Mouse (Mus musculus): ENCODE measurements around the gene Snapc1. TPM values are rescaled to one million over a fixed set of nuclear protein-coding genes. Genes with fewer than 3 reads are reported as not detected.
A peak's percentile ranks its signal among the peaks of the same experiment; 100 is the strongest.

The Snapc1 gene
- polyA plus RNA-seq, 1 experiment from 2014 or later = 23.9 TPM

- H3K27me3 ChIP-seq = peaks cover 48% of the 10 kb centered on the region
- WGBS = 1% methylated on average over 65 of the region's 67 CpGs
- H3K4me2 ChIP-seq (replicated peaks) = peak within 1 kb of the TSS; percentile 92
- no peaks in the 10 kb centered on the region for H3K9me3 ChIP-seq
- ATAC-seq (ENCODE audit: low FRiP score, low read depth) = peak; percentile 64; the same call in 1 of the 2 replicates
- H3K27ac ChIP-seq = no peak within 1 kb of the TSS
- H3K36me3 ChIP-seq = no peaks in the 10 kb centered on the region
- peaks cover 5% of the 10 kb centered on the region; the same call in 1 of the 2 replicates for H3K4me1 ChIP-seq
- H3K9ac ChIP-seq = peak within 1 kb of the TSS; percentile 76
- peak within 1 kb of the TSS; percentile 66 for H3K4me3 ChIP-seq
Observed at GRCm38 (mm10) chr12:73997297-73998127, 33.2 kb downstream of the Snapc1 start, which contains the start of gene Syt16. Gene Syt16 (plus strand): TSS chr12:73997661.

GRCm38 (mm10) chr12:73998128-73998456 is 33.8 kb downstream of the Snapc1 start:
- 32% methylated on average over 5 of the region's 5 CpGs for WGBS
- Histone ChIP-seq H3K36me3 (no peaks in the 10 kb centered on the region), H3K27ac (no peak overlapping the region), H3K9ac (peak overlapping the region; percentile 76), H3K4me3 (peak overlapping the region; percentile 66), H3K4me2 (replicated peaks) (peak overlapping the region; percentile 92), H3K27me3 (peaks cover 48% of the 10 kb centered on the region), H3K9me3 (no peaks in the 10 kb centered on the region), H3K4me1 (peaks cover 5% of the 10 kb centered on the region; the same call in 1 of the 2 replicates)
- 0 out of 2 replicates have a peak, but pooled peaks have one; percentile 15 for ATAC-seq (ENCODE audit: low FRiP score, low read depth)

- Histone ChIP-seq H3K4me2 (replicated peaks) (no peak overlapping the region), H3K4me3 (no peak overlapping the region), H3K36me3 (no peaks in the 10 kb centered on the region), H3K27ac (no peak overlapping the region), H3K4me1 (peaks cover 5% of the 10 kb centered on the region; the same call in 1 of the 2 replicates), H3K9me3 (no peaks in the 10 kb centered on the region), H3K27me3 (peaks cover 30% of the 10 kb centered on the region), H3K9ac (no peak overlapping the region)
- 69% methylated on average over 9 of the region's 9 CpGs for WGBS
- no peak for ATAC-seq (ENCODE audit: low FRiP score, low read depth)
Observed at GRCm38 (mm10) chr12:74002449-74002848, 38.2 kb downstream of the Snapc1 start.

GRCm38 (mm10) chr12:74009448-74009911 is 45.2 kb downstream of the Snapc1 start:
- no peak for ATAC-seq (ENCODE audit: low FRiP score, low read depth)
- H3K9ac ChIP-seq = no peak overlapping the region
- no peak overlapping the region for H3K27ac ChIP-seq
- 25% methylated on average over 8 of the region's 8 CpGs for WGBS
- no peak overlapping the region for H3K4me2 ChIP-seq (replicated peaks)
- H3K27me3 ChIP-seq = 0 out of 2 replicates have a peak, but pooled peaks cover 2% of the 10 kb centered on the region
- H3K36me3 ChIP-seq = no peaks in the 10 kb centered on the region
- H3K4me3 ChIP-seq = no peak overlapping the region
- no peaks in the 10 kb centered on the region for H3K9me3 ChIP-seq
- H3K4me1 ChIP-seq = peaks cover 5% of the 10 kb centered on the region

- H3K9me3 ChIP-seq = no peaks in the 10 kb centered on the region
- H3K4me1 ChIP-seq = peaks cover 5% of the 10 kb centered on the region
- H3K27me3 ChIP-seq = 0 out of 2 replicates have a peak, but pooled peaks cover 2% of the 10 kb centered on the region
- ATAC-seq (ENCODE audit: low FRiP score, low read depth) = peak; percentile 78; the same call in 1 of the 2 replicates
- WGBS = 1% methylated on average over 6 of the region's 6 CpGs
- peak overlapping the region; percentile 53 for H3K4me2 ChIP-seq (replicated peaks)
- H3K36me3 ChIP-seq = no peaks in the 10 kb centered on the region
- 0 out of 2 replicates have a peak overlapping the region, but pooled peaks have one; percentile 8 for H3K9ac ChIP-seq
- no peak overlapping the region for H3K4me3 ChIP-seq
- no peak overlapping the region for H3K27ac ChIP-seq
Observed at GRCm38 (mm10) chr12:74013739-74014138, 49.5 kb downstream of the Snapc1 start.

GRCm38 (mm10) chr12:74014739-74015270 is 50.5 kb downstream of the Snapc1 start:
- Histone ChIP-seq H3K4me1 (peaks cover 5% of the 10 kb centered on the region), H3K27me3 (0 out of 2 replicates have a peak, but pooled peaks cover 2% of the 10 kb centered on the region), H3K27ac (no peak overlapping the region), H3K4me2 (replicated peaks) (no peak overlapping the region), H3K36me3 (no peaks in the 10 kb centered on the region), H3K9ac (no peak overlapping the region), H3K4me3 (no peak overlapping the region), H3K9me3 (no peaks in the 10 kb centered on the region)
- WGBS = 60% methylated on average over 7 of the region's 7 CpGs
- ATAC-seq (ENCODE audit: low FRiP score, low read depth) = no peak

GRCm38 (mm10) chr12:74015491-74015890 is 51.2 kb downstream of the Snapc1 start:
- Histone ChIP-seq H3K9me3 (no peaks in the 10 kb centered on the region), H3K9ac (no peak overlapping the region), H3K4me1 (peaks cover 5% of the 10 kb centered on the region), H3K36me3 (no peaks in the 10 kb centered on the region), H3K27me3 (0 out of 2 replicates have a peak, but pooled peaks cover 2% of the 10 kb centered on the region), H3K27ac (no peak overlapping the region), H3K4me2 (replicated peaks) (no peak overlapping the region), H3K4me3 (no peak overlapping the region)
- no peak for ATAC-seq (ENCODE audit: low FRiP score, low read depth)
- WGBS = 45% methylated on average over 5 of the region's 5 CpGs

- H3K4me3 ChIP-seq = no peak overlapping the region
- no peaks in the 10 kb centered on the region for H3K27me3 ChIP-seq
- WGBS = 75% methylated on average over 5 of the region's 5 CpGs
- H3K4me1 ChIP-seq = no peaks in the 10 kb centered on the region
- H3K27ac ChIP-seq = no peak overlapping the region
- H3K9ac ChIP-seq = no peak overlapping the region
- H3K9me3 ChIP-seq = no peaks in the 10 kb centered on the region
- H3K36me3 ChIP-seq = no peaks in the 10 kb centered on the region
- H3K4me2 ChIP-seq (replicated peaks) = no peak overlapping the region
- no peak for ATAC-seq (ENCODE audit: low FRiP score, low read depth)
Observed at GRCm38 (mm10) chr12:74023260-74023659, 59.0 kb downstream of the Snapc1 start.

- ATAC-seq (ENCODE audit: low FRiP score, low read depth) = no peak
- 81% methylated on average over 2 of the region's 2 CpGs for WGBS
- no peak overlapping the region for H3K27ac ChIP-seq
Observed at GRCm38 (mm10) chr12:74024912-74025311, 60.6 kb downstream of the Snapc1 start.

More at GRCm38 (mm10) chr12:74024912-74025311, 60.6 kb downstream of the Snapc1 start:
- Histone ChIP-seq H3K27me3 (no peaks in the 10 kb centered on the region), H3K4me2 (replicated peaks) (no peak overlapping the region), H3K4me3 (no peak overlapping the region), H3K4me1 (no peaks in the 10 kb centered on the region), H3K9me3 (no peaks in the 10 kb centered on the region), H3K36me3 (no peaks in the 10 kb centered on the region), H3K9ac (no peak overlapping the region)

Other genes starting within 250 kb of the Snapc1 start
- gene Hif1a, start 63.1 kb upstream of the Snapc1 start, polyA plus RNA-seq (2015; fragmentation: Nextera tagmentation; extraction: Ambion mirVana) = 89.8 and 91.5 TPM in 2 replicates
- 14.3 and 19.1 TPM in 2 replicates for gene Gm49321, start 26.8 kb upstream of the Snapc1 start, polyA plus RNA-seq (2015; fragmentation: Nextera tagmentation; extraction: Ambion mirVana)
- 4.9 and 6.3 TPM in 2 replicates for gene Syt16, start 33.2 kb downstream of the Snapc1 start, polyA plus RNA-seq (2015; fragmentation: Nextera tagmentation; extraction: Ambion mirVana)

All from limb, embryonic 13.5 days (tissue).